Mouse (Mus musculus) thymus, adult 2 months (tissue): Measurements from ENCODE around the gene Cacfd1.

Experiments used
- CTCF ChIP-seq: fragments of 200-500 bp; IDR thresholded peaks from 2 replicates; pipeline ENCODE4 v1.5.1; 2012; ENCODE audit warnings: mild to moderate bottlenecking, control low read depth, low read length, moderate library complexity, borderline replicate concordance; ENCODE audit not compliant: control insufficient read depth, poor library complexity, insufficient read depth; ENCODE audit errors: extremely low read depth
- POLR2A ChIP-seq: fragments of 200-500 bp; IDR thresholded peaks from 2 replicates; pipeline ENCODE4 v1.6.1; 2012; ENCODE audit warnings: mild to moderate bottlenecking, low read length, control low read depth, moderate library complexity; ENCODE audit not compliant: control insufficient read depth, poor library complexity, insufficient read depth; ENCODE audit errors: extremely low read depth

DNA sequence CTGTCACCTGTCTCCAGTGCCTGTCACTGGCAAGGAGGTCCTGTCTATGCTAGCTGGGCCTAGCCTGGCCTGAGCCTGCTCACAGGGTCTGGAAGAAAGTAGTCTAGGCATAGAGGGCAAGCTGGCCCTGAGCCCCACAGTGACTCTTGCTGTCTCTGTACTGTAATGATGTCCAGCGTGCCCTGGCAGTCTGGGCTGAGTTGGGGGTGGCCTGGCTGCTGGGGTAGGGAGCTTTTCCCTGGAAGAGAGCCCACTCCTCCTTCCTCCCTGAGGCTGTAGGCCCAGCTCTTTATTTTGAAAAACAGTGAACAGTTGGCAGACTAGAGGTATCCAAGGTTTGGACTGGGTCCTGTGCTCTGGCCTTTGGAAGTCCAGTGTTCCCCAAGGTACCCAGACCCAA lies 11.4 kb downstream of the Cacfd1 start:
- no peak for TF ChIP-seq CTCF
- no peak for TF ChIP-seq POLR2A
